Mouse (Mus musculus) heart, postnatal 0 days (tissue): ENCODE measurements around the gene Dnajc5g. TPM values are rescaled to one million over a fixed set of nuclear protein-coding genes. Genes with fewer than 3 reads are reported as not detected.

Experiments
- ATAC-seq: fragments of 200-750 bp; cut with Nextera tagmentation; 2 replicates; pipeline ENCODE4 v1.8.0; 2017; ENCODE audit warnings: low read depth, moderate number of reproducible peaks, moderate library complexity; ENCODE audit not compliant: insufficient read depth
- DNase-seq: peaks from one replicate; pipeline ENCODE4 v3.0.0-alpha.2; 2016; ENCODE audit warnings: low spot score
- H3K27ac ChIP-seq: fragments of 300-500 bp; sonication (generic); 2 replicates; pipeline ENCODE4 v1.5.1; 2014; ENCODE audit warnings: low read depth, mild to moderate bottlenecking
- H3K27me3 ChIP-seq: fragments of 300-500 bp; sonication (generic); 2 replicates; pipeline ENCODE4 v1.6.1; 2014; ENCODE audit warnings: low read length, mixed read lengths; ENCODE audit not compliant: control insufficient read depth, insufficient read depth
- H3K36me3 ChIP-seq: fragments of 300-500 bp; sonication (generic); replicated peaks from 2 replicates; pipeline ENCODE4 v1.6.1; 2014; ENCODE audit warnings: low read length, mixed read lengths; ENCODE audit not compliant: control insufficient read depth, insufficient read depth
- H3K4me1 ChIP-seq: fragments of 300-500 bp; sonication (generic); 2 replicates; pipeline ENCODE4 v1.6.1; 2014; ENCODE audit warnings: antibody characterized with exemption; ENCODE audit not compliant: control insufficient read depth, insufficient read depth
- H3K4me2 ChIP-seq: fragments of 300-500 bp; sonication (generic); 2 replicates; pipeline ENCODE4 v1.6.1; 2014; ENCODE audit warnings: low read depth, mild to moderate bottlenecking, low read length, moderate library complexity
- H3K4me3 ChIP-seq: fragments of 300-500 bp; sonication (generic); 2 replicates; pipeline ENCODE4 v1.5.1; 2014; ENCODE audit warnings: low read depth, low read length
- H3K9ac ChIP-seq: fragments of 300-500 bp; sonication (generic); replicated peaks from 2 replicates; pipeline ENCODE4 v1.6.1; 2014; ENCODE audit warnings: low read depth, low read length, mixed read lengths
- H3K9me3 ChIP-seq: fragments of 300-500 bp; sonication (generic); replicated peaks from 2 replicates; pipeline ENCODE4 v1.6.1; 2016; ENCODE audit warnings: low read length; ENCODE audit not compliant: control insufficient read depth
- CTCF ChIP-seq: IDR thresholded peaks from 2 replicates; pipeline ENCODE4 v1.5.1; 2016; ENCODE audit warnings: antibody characterized with exemption, control low read depth, low read depth
- EP300 ChIP-seq: IDR thresholded peaks from 2 replicates; pipeline ENCODE4 v1.6.1; 2016; ENCODE audit warnings: antibody characterized with exemption, low read depth
- WGBS: fragments of 180-500 bp; shearing (Covaris S2); extraction: QIAGEN DNeasy Blood & Tissue Kit; methylation state at CpG from one replicate; pipeline ENCODE4 v1.1.7; 2014; 5-methylcytosine and 5-hydroxymethylcytosine counted together
- polyA plus RNA-seq: library from polyadenylated mRNA; unstranded; fragments of >200 nt; fragmentation: Nextera tagmentation; extraction: Ambion mirVana; gene quantifications from 2 replicates; pipeline ENCODE4 v1.2.1, GENCODE M21; 2015
- total RNA-seq: library from RNA; depleted of rRNA; stranded (reverse); fragments of >200 nt; gene quantifications from 2 replicates; pipeline ENCODE4 v1.2.3, GENCODE M21; 2014; ENCODE audit warnings: low replicate concordance; rRNA removed

Dnajc5g gene
- total RNA-seq (not detected in 2 replicates), polyA plus RNA-seq (not detected in 2 replicates)

DNA sequence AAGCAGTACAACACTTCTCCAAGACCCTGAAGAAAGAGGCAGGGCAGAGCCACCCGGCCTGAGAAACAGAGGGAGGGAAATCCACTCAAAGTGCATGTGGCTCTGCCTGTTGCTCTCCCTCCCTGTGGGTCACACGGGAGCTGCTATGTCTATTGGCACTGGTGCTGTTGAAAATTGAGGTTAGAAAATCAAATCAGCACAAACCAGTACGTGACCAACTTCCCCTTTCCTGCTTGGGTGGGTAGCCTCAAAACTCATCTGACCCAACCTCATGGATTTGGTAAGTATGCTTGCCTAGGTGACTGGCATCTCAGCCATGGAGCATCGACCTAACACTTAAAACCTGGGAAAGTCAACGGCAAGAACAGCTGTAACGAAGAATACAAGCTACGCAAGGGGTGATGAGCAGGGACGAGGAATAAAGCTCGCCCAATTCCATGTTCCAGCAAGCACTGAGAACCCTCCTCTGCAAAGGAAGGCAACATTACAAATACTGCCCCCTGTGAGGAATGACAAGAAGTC is at the start of gene Dnajc5g:
Gene Dnajc5g, plus strand, starts transcription at position 472 of the 522 bp plus-strand sequence.
- DNase-seq: no peak
- no peaks in the 10 kb centered on the region for H3K9me3 ChIP-seq
- no peaks in the 10 kb centered on the region for H3K4me1 ChIP-seq
- WGBS: 78% methylated on average over 9 of the region's 9 CpGs
- H3K4me2 ChIP-seq: no peak within 1 kb of the TSS
- no peaks in the 10 kb centered on the region for H3K36me3 ChIP-seq
- no peak for ATAC-seq
- no peak within 1 kb of the TSS for H3K27ac ChIP-seq
- TF ChIP-seq EP300: no peak
- no peak for TF ChIP-seq CTCF
- no peaks in the 10 kb centered on the region for H3K27me3 ChIP-seq
- no peak within 1 kb of the TSS for H3K4me3 ChIP-seq
- no peak within 1 kb of the TSS for H3K9ac ChIP-seq

DNA sequence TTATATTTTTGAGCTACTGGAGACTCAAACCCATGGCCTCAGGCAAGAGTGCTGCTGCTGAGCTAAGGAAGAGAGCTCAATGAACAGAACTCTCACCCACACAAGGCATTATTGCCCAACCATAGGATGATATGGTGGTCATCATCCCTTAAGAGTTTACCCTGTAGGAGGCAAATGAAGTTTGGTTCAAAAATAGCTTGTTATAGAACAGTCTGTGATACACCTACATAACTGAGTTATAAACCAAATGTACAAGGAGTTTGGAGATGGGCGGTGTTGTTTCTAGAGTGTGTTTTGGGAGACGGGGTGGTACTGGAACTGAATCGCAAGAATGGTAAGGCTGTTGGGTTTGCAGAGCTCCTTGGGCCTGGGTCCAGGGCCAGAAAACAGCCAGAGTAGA is 36.3 kb upstream of the Dnajc5g start:
- Histone ChIP-seq H3K4me2 (no peak overlapping the region), H3K9me3 (no peaks in the 10 kb centered on the region), H3K27ac (no peak overlapping the region), H3K27me3 (no peaks in the 10 kb centered on the region), H3K9ac (no peak overlapping the region), H3K4me3 (no peak overlapping the region), H3K4me1 (no peaks in the 10 kb centered on the region), H3K36me3 (peaks cover 81% of the 10 kb centered on the region)
- no peak for TF ChIP-seq CTCF
- TF ChIP-seq EP300: no peak
- no peak for DNase-seq
- WGBS: 95% methylated on average over 3 of the region's 3 CpGs
- no peak for ATAC-seq

DNA sequence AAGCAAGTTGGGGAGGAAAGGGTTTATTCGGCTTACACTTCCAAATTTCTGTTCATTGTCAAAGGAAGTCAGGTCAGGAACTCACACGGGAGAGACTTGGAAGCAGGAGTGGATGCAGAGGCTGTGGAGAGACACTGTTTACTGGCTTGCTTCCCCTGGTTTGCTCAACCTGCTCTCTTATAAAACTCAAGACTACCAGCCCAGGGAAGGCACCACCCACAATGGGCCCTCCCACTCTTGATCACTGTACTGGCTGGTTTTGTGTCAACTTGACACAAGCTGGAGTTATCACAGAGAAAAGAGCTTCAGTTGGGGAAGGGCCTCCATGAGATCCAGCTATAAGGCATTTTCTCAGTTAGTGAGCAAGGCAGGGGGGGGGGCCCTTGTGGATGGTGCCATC is 35.0 kb upstream of the Dnajc5g start:
- Histone ChIP-seq H3K9me3 (no peaks in the 10 kb centered on the region), H3K4me1 (no peaks in the 10 kb centered on the region), H3K4me2 (no peak overlapping the region), H3K9ac (no peak overlapping the region), H3K27ac (no peak overlapping the region), H3K36me3 (peaks cover 92% of the 10 kb centered on the region), H3K4me3 (no peak overlapping the region), H3K27me3 (no peaks in the 10 kb centered on the region)
- no peak for DNase-seq
- TF ChIP-seq EP300 (no peak), CTCF (no peak)
- 74% methylated on average over 2 of the region's 2 CpGs for WGBS
- ATAC-seq: no peak

DNA sequence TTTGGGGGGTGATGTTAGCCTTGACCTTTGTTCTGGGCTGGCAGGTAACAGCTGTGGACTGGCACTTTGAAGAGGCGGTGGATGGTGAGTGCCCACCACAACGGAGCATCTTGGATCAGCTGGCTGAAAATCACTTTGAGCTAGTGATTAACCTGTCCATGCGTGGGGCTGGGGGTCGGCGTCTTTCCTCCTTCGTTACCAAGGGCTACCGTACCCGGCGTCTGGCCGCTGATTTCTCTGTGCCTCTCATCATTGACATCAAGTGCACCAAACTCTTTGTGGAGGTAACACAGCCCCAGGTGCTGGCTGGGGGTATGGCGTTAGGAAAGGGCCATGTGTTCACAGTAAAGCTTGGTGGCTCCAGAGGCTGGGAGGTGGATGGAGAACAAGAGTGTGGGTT is 34.3 kb upstream of the Dnajc5g start:
- Histone ChIP-seq H3K9me3 (no peaks in the 10 kb centered on the region), H3K27me3 (no peaks in the 10 kb centered on the region), H3K4me3 (no peak overlapping the region), H3K4me2 (no peak overlapping the region), H3K27ac (no peak overlapping the region), H3K36me3 (peaks cover 95% of the 10 kb centered on the region), H3K4me1 (no peaks in the 10 kb centered on the region), H3K9ac (no peak overlapping the region)
- 95% methylated on average over 11 of the region's 11 CpGs for WGBS
- TF ChIP-seq EP300 (no peak), CTCF (no peak)
- no peak for DNase-seq
- no peak for ATAC-seq

DNA sequence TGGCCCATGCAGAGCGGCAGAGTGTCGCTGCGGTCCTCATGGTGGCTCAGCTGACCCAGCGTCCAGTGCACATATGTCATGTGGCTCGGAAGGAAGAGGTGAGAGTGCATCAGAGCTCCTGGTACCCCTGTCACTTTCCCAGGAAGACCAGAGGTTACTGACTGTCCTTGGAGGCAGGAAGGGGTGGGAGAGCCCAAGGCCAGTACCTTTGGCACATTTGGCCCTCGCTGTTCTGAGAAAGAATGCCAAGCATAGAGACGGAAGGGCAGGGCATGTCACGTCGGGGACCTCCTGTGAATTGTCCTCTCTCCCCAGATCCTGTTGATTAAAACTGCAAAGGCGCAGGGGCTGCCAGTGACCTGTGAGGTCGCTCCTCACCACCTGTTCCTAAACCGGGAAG is 32.9 kb upstream of the Dnajc5g start:
- Histone ChIP-seq H3K4me3 (no peak overlapping the region), H3K4me1 (no peaks in the 10 kb centered on the region), H3K9ac (no peak overlapping the region), H3K9me3 (no peaks in the 10 kb centered on the region), H3K36me3 (peaks cover 96% of the 10 kb centered on the region), H3K27me3 (no peaks in the 10 kb centered on the region), H3K27ac (no peak overlapping the region), H3K4me2 (no peak overlapping the region)
- TF ChIP-seq CTCF: no peak
- TF ChIP-seq EP300: no peak
- DNase-seq (no peak), ATAC-seq (no peak)
- 91% methylated on average over 12 of the region's 12 CpGs for WGBS

DNA sequence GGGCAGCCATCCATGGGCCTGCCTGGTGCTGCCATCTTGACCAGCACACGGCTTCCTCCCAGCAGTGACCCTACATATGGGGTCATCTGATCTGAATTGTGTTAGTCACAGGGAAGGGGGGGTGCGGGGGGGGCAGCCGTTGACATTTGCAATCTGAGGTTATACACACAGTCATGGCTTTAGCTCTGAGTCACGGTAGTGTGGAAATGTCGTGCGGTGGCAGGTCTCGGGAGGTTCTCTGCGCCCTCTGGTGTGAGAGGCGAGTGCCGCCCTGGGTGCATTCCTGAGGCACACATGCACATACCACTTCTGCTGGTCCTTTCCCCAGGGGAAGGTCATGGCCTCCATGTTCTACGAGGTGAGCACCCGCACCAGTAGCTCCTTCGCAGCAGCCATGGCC is 29.7 kb upstream of the Dnajc5g start:
- Histone ChIP-seq H3K27ac (no peak overlapping the region), H3K27me3 (no peaks in the 10 kb centered on the region), H3K9ac (no peak overlapping the region), H3K4me1 (no peaks in the 10 kb centered on the region), H3K4me3 (no peak overlapping the region), H3K36me3 (peaks cover 67% of the 10 kb centered on the region), H3K9me3 (no peaks in the 10 kb centered on the region), H3K4me2 (no peak overlapping the region)
- TF ChIP-seq CTCF: no peak
- TF ChIP-seq EP300: no peak
- DNase-seq (no peak), ATAC-seq (no peak)
- WGBS: 75% methylated on average over 13 of the region's 13 CpGs
